Mouse (Mus musculus) olfactory bulb, adult 2 months (tissue): ENCODE results near the gene Serping1.
A peak's percentile ranks its signal among the peaks of the same experiment; 100 is the strongest.

Experiments
- CTCF ChIP-seq: fragments of 200-500 bp; IDR thresholded peaks from 2 replicates; pipeline ENCODE4 v1.5.1; 2012; ENCODE audit warnings: low read depth, mild to moderate bottlenecking, low read length, moderate library complexity; ENCODE audit not compliant: insufficient read depth
- POLR2A ChIP-seq: fragments of 200-500 bp; IDR thresholded peaks from 2 replicates; pipeline ENCODE4 v1.6.1; 2012; ENCODE audit warnings: mild to moderate bottlenecking, low read depth, low read length, moderate library complexity; ENCODE audit not compliant: insufficient read depth

GRCm38 (mm10) chr2:84797833-84798492 is 22.7 kb upstream of the Serping1 start:
- TF ChIP-seq CTCF (peak; percentile 54), POLR2A (no peak)
